Mouse (Mus musculus): Measurements from ENCODE around the gene Cbarp.

Cbarp gene

GRCm38 (mm10) chr10:80142530-80142925 is 1.9 kb upstream of the Cbarp start:
- peak; percentile 76 for DNase-seq

- DNase-seq: peak; percentile 97
Observed at GRCm38 (mm10) chr10:80141786-80142529, 1.3 kb upstream of the Cbarp start.

- DNase-seq: peak; percentile 97
Observed at GRCm38 (mm10) chr10:80141243-80141642, 608 bp upstream of the Cbarp start.

GRCm38 (mm10) chr10:80139975-80140665 is 515 bp downstream of the Cbarp start:
- no peak for DNase-seq

- DNase-seq: no peak
Observed at GRCm38 (mm10) chr10:80139439-80139775, 1.2 kb downstream of the Cbarp start.

- DNase-seq: peak; percentile 76
Observed at GRCm38 (mm10) chr10:80138553-80139438, 1.8 kb downstream of the Cbarp start, which contains the start of gene Atp5d. Atp5d (plus strand) TSS chr10:80138632.

GRCm38 (mm10) chr10:80137626-80138552 is 2.7 kb downstream of the Cbarp start:
- DNase-seq: no peak

- peak; percentile 48 for DNase-seq
Observed at GRCm38 (mm10) chr10:80136952-80137625, 3.5 kb downstream of the Cbarp start.

GRCm38 (mm10) chr10:80136179-80136951 is 4.3 kb downstream of the Cbarp start:
- no peak for DNase-seq

GRCm38 (mm10) chr10:80135641-80136040 is 5.0 kb downstream of the Cbarp start:
- DNase-seq: no peak

GRCm38 (mm10) chr10:80135161-80135560 is 5.5 kb downstream of the Cbarp start:
- no peak for DNase-seq

- no peak for DNase-seq
Observed at GRCm38 (mm10) chr10:80134421-80134820, 6.2 kb downstream of the Cbarp start.

- no peak for DNase-seq
Observed at GRCm38 (mm10) chr10:80133226-80133849, 7.3 kb downstream of the Cbarp start.

- peak; percentile 14 for DNase-seq
Observed at GRCm38 (mm10) chr10:80131952-80132350, 8.7 kb downstream of the Cbarp start.

- peak; percentile 39 for DNase-seq
Observed at GRCm38 (mm10) chr10:80131316-80131951, 9.2 kb downstream of the Cbarp start.

- peak; percentile 22 for DNase-seq
Observed at GRCm38 (mm10) chr10:80130403-80131031, 10.1 kb downstream of the Cbarp start.

GRCm38 (mm10) chr10:80129846-80130245 is 10.8 kb downstream of the Cbarp start:
- DNase-seq: no peak

GRCm38 (mm10) chr10:80127920-80128319 is 12.7 kb downstream of the Cbarp start:
- DNase-seq: no peak

GRCm38 (mm10) chr10:80123932-80124562 is 16.6 kb downstream of the Cbarp start:
- peak; percentile 79 for DNase-seq
